Mouse (Mus musculus) WW6 (cell line): ENCODE measurements around the gene Fam160a1.
A peak's percentile ranks its signal among the peaks of the same experiment; 100 is the strongest.

Experiments used
- DNase-seq: peaks from one replicate; pipeline ENCODE4 v3.0.0-alpha.2; 2013; ENCODE audit warnings: low read depth, low spot score

Fam160a1 gene

GRCm38 (mm10) chr3:85748863-85749262 lies 68.2 kb downstream of the Fam160a1 start:
- DNase-seq, result no peak

- DNase-seq, result no peak
Measured at GRCm38 (mm10) chr3:85746116-85746515, 71.0 kb downstream of the Fam160a1 start.

- DNase-seq, result no peak
Measured at GRCm38 (mm10) chr3:85741767-85742166, 75.3 kb downstream of the Fam160a1 start.

- DNase-seq, result no peak
Measured at GRCm38 (mm10) chr3:85738591-85738990, 78.5 kb downstream of the Fam160a1 start.

GRCm38 (mm10) chr3:85733939-85734729 lies 83.0 kb downstream of the Fam160a1 start:
- DNase-seq, result no peak

GRCm38 (mm10) chr3:85727171-85727570 lies 89.9 kb downstream of the Fam160a1 start:
- DNase-seq, result no peak

GRCm38 (mm10) chr3:85725971-85726370 lies 91.1 kb downstream of the Fam160a1 start:
- no peak for DNase-seq

- no peak for DNase-seq
Measured at GRCm38 (mm10) chr3:85725110-85725509, 92.0 kb downstream of the Fam160a1 start.

GRCm38 (mm10) chr3:85722581-85722980 lies 94.5 kb downstream of the Fam160a1 start:
- no peak for DNase-seq

GRCm38 (mm10) chr3:85715764-85716297 lies 101.3 kb downstream of the Fam160a1 start:
- no peak for DNase-seq

- no peak for DNase-seq
Measured at GRCm38 (mm10) chr3:85713936-85714709, 103.0 kb downstream of the Fam160a1 start.

- no peak for DNase-seq
Measured at GRCm38 (mm10) chr3:85710695-85711094, 106.4 kb downstream of the Fam160a1 start.

- DNase-seq, result peak; percentile 33
Measured at GRCm38 (mm10) chr3:85707421-85707820, 109.7 kb downstream of the Fam160a1 start.

- no peak for DNase-seq
Measured at GRCm38 (mm10) chr3:85703141-85703882, 113.8 kb downstream of the Fam160a1 start.

GRCm38 (mm10) chr3:85698496-85698895 lies 118.6 kb downstream of the Fam160a1 start:
- DNase-seq, result no peak

GRCm38 (mm10) chr3:85695056-85695455 lies 122.0 kb downstream of the Fam160a1 start:
- DNase-seq, result no peak

GRCm38 (mm10) chr3:85693013-85693412 lies 124.1 kb downstream of the Fam160a1 start:
- no peak for DNase-seq

- DNase-seq, result no peak
Measured at GRCm38 (mm10) chr3:85691134-85691533, 126.0 kb downstream of the Fam160a1 start.

GRCm38 (mm10) chr3:85688341-85688740 lies 128.8 kb downstream of the Fam160a1 start:
- DNase-seq, result no peak

- DNase-seq, result no peak
Measured at GRCm38 (mm10) chr3:85685271-85685670, 131.8 kb downstream of the Fam160a1 start.

- DNase-seq, result no peak
Measured at GRCm38 (mm10) chr3:85683618-85684017, 133.5 kb downstream of the Fam160a1 start.

GRCm38 (mm10) chr3:85681136-85681535 lies 136.0 kb downstream of the Fam160a1 start:
- DNase-seq, result no peak
